In genomic region chrY:90730908-90731592, GRCm38 (mm10) we compare ENCODE assay signal across 11 mouse cellular contexts. TPM values are rescaled to one million over a fixed set of nuclear protein-coding genes. Genes with fewer than 3 reads are reported as not detected.
A peak's percentile ranks its signal among the peaks of the same experiment; 100 is the strongest.
DNase-seq lines count a peak whose midpoint lies in the region; ATAC-seq lines count a peak whose summit lies in the region.
"Not testable (repeated sequence)": the region's sequence is repeated elsewhere in the genome, so short reads cannot be mapped to it uniquely, and the experiment has no call there.
"Had no signal": no experiment of that assay in that cellular context is flagged by ENCODE, and none has a peak within 500 bp of the region (broad histone marks: within the 10 kb centered on the region; RNA-seq: fewer than 3 reads in every experiment).

No protein-coding gene starts in this region.

- H3K4me2 ChIP-seq in forebrain, embryonic 13.5 days; heart, embryonic 15.5 days; lung, embryonic 15.5 days; neural tube, embryonic 12.5 days (replicated peaks): not testable (repeated sequence)

- not testable (repeated sequence) for H3K27ac ChIP-seq in forebrain, embryonic 13.5 days; heart, embryonic 15.5 days; lung, embryonic 15.5 days; neural tube, embryonic 12.5 days

- not testable (repeated sequence) for H3K9me3 ChIP-seq in forebrain, embryonic 13.5 days (replicated peaks); heart, embryonic 15.5 days (replicated peaks); lung, embryonic 15.5 days; neural tube, embryonic 12.5 days

- not testable (repeated sequence) for H3K9ac ChIP-seq in forebrain, embryonic 13.5 days; heart, embryonic 15.5 days; lung, embryonic 15.5 days; neural tube, embryonic 12.5 days

- peak; percentile 65 to 67 for DNase-seq in B cell, adult 2 months
- peak; percentile 30 to 53 for DNase-seq in cerebellum, adult 18-20 months
- peak; percentile 43 for DNase-seq in kidney, postnatal 14 days
- DNase-seq in testis, postnatal 10 days (ENCODE audit: low spot score) = peak; percentile 66

- not testable (repeated sequence) for H3K27me3 ChIP-seq in forebrain, embryonic 13.5 days; heart, embryonic 15.5 days; lung, embryonic 15.5 days; neural tube, embryonic 12.5 days (replicated peaks)

- not testable (repeated sequence) for H3K36me3 ChIP-seq in forebrain, embryonic 13.5 days (ENCODE audit: poor library complexity, severe bottlenecking); heart, embryonic 15.5 days; lung, embryonic 15.5 days; neural tube, embryonic 12.5 days

- H3K4me1 ChIP-seq in forebrain, embryonic 13.5 days; heart, embryonic 15.5 days (replicated peaks); lung, embryonic 15.5 days; neural tube, embryonic 12.5 days: not testable (repeated sequence)

- 64% methylated on average over 18 of the region's 20 CpGs for WGBS in forebrain, embryonic 13.5 days
- WGBS in heart, embryonic 15.5 days = 58% methylated on average over 20 of the region's 20 CpGs
- 67% methylated on average over 20 of the region's 20 CpGs for WGBS in lung, embryonic 15.5 days
- 65% methylated on average over 18 of the region's 20 CpGs for WGBS in neural tube, embryonic 12.5 days

- ATAC-seq in forebrain, embryonic 13.5 days = peak; percentile 92
- peak; percentile 92 for ATAC-seq in heart, embryonic 15.5 days (replicated peaks; ENCODE audit: insufficient number of reproducible peaks, insufficient read depth, low FRiP score, low read depth)
- ATAC-seq in lung, embryonic 15.5 days (ENCODE audit: borderline replicate concordance, extremely low read depth, low FRiP score, low TSS enrichment) = peak; percentile 92
- ATAC-seq in neural tube, embryonic 12.5 days (ENCODE audit: low FRiP score, low read depth) = peak; percentile 84; the same call in 1 of the 2 replicates

- H3K4me3 ChIP-seq in forebrain, embryonic 13.5 days; heart, embryonic 15.5 days; lung, embryonic 15.5 days; neural tube, embryonic 12.5 days: not testable (repeated sequence)

RNA-seq across cellular contexts. Expression of gene Gm21860, which starts 23.6 kb away (rescaled TPM):
- polyA plus RNA-seq in forebrain, embryonic 13.5 days (2015; fragmentation: Nextera tagmentation; extraction: Ambion mirVana) = not detected in 2 replicates
- not detected in 2 replicates for polyA plus RNA-seq in heart, embryonic 15.5 days (2015; fragmentation: Nextera tagmentation; extraction: Ambion mirVana)
- not detected in 2 replicates for polyA plus RNA-seq in lung, embryonic 15.5 days (2015; fragmentation: Nextera tagmentation; extraction: Ambion mirVana)
- polyA plus RNA-seq in neural tube, embryonic 12.5 days (2016; fragmentation: Nextera tagmentation; extraction: Ambion mirVana) = not detected in 2 replicates
- polyA plus RNA-seq: embryonic facial prominence, embryonic 14.5 days; heart, embryonic 16.5 days; lung, adult 2 months had no signal

RNA-seq across cellular contexts. Expression of gene Gm47283, which starts 53.5 kb away (rescaled TPM):
- polyA plus RNA-seq in forebrain, embryonic 13.5 days (2015; fragmentation: Nextera tagmentation; extraction: Ambion mirVana) = not detected in 2 replicates
- not detected in 2 replicates for polyA plus RNA-seq in heart, embryonic 15.5 days (2015; fragmentation: Nextera tagmentation; extraction: Ambion mirVana)
- not detected in 2 replicates for polyA plus RNA-seq in lung, embryonic 15.5 days (2015; fragmentation: Nextera tagmentation; extraction: Ambion mirVana)
- not detected in 2 replicates for polyA plus RNA-seq in neural tube, embryonic 12.5 days (2016; fragmentation: Nextera tagmentation; extraction: Ambion mirVana)
- polyA plus RNA-seq: embryonic facial prominence, embryonic 14.5 days; heart, embryonic 16.5 days; lung, adult 2 months had no signal
